Mouse (Mus musculus) T-helper 17 cell (primary cell): Measurements from ENCODE around the gene Cmtm4.
"Not testable (repeated sequence)": the region's sequence is repeated elsewhere in the genome, so short reads cannot be mapped to it uniquely, and the experiment has no call there.

Source experiments
- in situ Hi-C, 2 experiments: fragments of 300-600 bp; cut with MboI, MseI; formaldehyde crosslinking; loops; 1 replicate in 1 of 2; 2 replicates in 1 of 2; pipeline ENCODE4 v1.15.1; 2025; ENCODE audit warnings: high pct_unique_total_duplicates in 2 of 2

Cmtm4 gene

DNA sequence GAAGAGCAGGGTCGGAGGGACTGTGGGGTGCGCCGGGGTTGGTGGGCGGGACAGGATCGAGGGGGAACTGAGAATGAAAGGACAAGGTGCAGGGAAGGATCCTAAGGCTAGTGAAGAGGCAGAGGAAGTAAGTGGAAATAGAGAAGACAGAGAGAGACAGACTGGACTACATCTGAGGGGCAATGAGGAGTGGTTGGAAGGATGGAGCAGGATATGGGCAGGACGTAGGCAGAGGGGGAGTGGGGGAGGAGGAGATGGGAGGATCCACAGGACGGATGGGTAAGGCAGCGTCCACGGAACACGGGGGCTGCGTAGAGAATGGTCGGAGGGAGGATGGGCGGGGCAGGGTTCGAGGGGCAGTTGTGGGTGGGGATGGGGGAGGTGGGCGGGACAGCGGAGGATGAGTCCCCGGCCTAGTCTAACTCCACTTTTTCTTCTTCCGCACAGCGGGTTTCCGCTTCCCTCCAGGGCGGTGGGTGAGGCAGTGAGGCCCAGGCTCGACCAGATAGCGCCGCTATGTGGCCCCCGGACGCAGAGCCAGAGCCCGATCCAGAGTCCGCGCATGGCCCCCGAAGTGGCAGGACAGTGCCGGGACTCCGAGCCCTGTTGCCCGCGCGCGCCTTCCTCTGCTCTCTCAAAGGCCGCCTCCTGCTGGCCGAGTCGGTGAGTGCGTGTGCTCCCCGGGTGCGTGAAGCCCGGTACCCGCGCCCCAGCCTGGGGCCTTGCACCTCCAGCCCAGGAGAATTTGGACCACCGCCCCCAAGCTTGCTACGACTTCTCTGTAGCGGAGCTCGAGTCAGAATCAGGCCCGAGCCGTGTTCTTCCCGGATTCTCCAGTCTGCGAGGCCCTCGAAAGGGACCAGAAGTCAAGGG lies 55.1 kb downstream of the Cmtm4 start:
- in situ Hi-C loops: loop anchor here in 1 of 2 experiments (5.0 to 10.0 kb wide), 3 partner anchors 93 to 234 kb away; partner anchors contain the start of genes Dync1li2 and Tk2

DNA sequence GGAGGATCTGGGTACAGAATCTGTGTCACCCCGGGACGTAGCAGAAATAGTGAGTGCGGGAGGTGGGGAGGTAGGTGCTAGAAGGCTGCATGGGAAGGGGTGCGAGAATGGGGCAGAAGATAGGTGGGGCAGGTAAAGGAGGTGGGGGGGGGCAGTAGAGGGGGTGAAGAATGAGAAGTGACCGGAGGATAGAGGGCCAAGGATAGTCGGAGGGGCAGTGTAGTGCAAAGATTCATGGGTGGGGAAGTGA lies 55.7 kb downstream of the Cmtm4 start:
- in situ Hi-C loops: loop anchor here in 1 of 2 experiments (5.0 to 10.0 kb wide), 3 partner anchors 93 to 235 kb away; partner anchors contain the start of genes Dync1li2 and Tk2

DNA sequence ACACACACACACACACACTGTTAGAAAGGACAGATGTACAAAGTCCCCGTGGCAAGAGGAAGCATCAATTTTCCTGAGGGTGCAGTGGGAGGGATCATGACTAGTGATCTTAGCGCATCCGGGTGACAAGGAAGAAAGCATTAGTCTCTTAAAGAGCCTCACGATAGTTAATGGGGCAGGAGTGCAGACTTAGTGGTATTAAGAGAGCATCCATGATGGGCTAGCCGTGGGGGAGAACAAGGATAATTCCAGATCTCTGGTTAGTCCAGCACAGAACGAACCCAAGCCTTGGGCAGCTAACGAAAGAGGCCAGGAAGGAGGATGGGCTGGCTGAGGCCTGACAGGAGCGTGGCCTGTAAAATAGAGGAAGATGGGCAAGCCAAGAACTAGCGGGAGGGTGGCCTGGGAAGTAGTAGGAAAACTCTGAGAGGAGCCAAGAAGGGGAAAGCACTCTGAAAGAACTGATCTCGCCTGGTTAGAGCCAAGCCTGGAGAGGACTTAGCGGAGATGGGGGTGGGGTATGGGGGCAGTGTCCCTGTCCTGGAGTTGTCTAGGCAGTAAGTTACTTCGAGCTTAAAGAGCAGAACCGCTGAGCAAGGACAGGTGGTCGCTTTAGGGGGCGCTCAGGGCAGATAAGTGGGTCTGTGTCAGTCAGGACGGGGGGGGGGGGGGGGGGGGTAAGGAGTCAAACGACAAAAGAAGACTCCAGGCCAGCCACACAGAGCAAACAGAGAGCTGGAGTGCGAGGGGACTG lies 56.2 kb downstream of the Cmtm4 start, which contains the start of gene Cmtm3:
Gene Cmtm3, plus strand, starts transcription at position 182 of the 754 bp plus-strand sequence.
- in situ Hi-C loops: no loop called here

DNA sequence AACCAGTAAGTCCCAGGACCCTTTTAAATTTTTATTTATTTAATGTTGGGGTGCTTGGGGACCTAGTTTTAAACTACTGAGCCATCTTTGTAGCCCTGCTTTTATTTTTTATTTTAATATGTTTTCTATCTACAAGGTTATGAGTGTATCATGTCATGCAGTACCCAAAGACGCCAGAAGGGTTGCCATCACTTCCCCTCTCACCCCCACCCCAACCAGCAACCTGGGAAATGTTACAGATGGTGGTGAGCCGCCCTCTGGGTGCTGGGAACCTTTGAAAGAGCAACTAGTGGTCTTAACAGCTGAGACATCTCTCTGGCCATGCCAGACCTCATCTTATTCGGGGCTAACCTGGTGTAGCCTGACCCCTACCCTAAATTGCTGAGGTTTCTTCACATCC lies 57.7 kb downstream of the Cmtm4 start:
- in situ Hi-C loops: no loop called here

DNA sequence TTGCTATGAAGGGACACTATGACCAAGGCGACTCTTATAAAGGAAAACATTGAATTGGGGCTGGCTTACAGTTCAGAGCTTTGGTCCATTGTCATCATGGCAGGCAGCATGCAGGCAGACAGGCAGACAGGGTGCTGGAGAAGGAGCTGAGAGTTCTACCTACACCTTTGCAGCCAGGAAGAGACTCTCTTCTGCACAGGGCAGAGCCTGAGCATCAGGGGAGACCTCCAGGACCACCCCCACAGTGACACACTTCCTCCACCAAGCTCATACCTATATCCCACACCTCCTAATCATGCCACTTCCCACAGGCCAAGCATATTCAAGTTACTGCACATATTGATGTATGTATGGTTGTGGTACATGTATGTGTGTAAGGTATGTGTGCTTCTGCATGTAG lies 58.8 kb downstream of the Cmtm4 start:
- in situ Hi-C loops: no loop called here

DNA sequence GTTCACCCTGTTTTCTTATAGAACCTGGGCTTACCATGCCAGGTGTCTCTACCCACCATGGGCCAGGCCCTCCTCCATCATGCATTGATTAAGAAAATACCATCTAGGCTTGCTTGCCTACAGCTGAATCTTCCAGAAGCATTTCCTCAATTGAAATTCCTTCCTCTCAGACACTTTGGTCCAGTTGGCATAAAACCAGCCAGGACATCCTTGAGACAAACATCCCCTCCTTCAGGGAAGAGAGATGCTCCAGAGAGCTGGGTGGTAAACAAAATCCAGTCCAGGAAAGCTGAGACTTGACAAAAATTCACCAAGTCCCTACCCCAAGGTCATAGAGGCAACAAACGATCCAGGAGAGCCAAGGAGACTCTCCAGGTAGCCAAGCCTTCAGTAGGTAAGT lies 61.4 kb downstream of the Cmtm4 start:
- in situ Hi-C loops: no loop called here

DNA sequence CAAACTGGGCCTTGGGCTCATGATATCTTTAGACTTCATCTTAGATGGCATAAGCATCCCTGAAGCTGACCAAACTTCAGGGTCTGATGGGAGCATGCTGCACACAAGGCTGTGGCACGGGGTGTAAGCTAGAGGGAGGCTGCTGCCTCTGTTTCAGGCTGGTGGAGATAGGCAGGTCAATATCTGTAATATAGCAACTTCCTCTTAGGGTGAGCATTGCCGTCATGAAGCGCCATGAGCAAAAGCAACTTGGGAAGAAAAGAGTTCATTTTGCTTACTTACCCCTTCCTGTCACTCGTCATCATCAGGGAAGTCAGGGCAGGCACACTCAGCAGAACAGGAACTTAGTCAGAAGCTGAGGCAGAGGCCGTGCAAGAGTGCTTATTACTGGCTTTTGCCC lies 61.8 kb downstream of the Cmtm4 start:
- in situ Hi-C loops: no loop called here

DNA sequence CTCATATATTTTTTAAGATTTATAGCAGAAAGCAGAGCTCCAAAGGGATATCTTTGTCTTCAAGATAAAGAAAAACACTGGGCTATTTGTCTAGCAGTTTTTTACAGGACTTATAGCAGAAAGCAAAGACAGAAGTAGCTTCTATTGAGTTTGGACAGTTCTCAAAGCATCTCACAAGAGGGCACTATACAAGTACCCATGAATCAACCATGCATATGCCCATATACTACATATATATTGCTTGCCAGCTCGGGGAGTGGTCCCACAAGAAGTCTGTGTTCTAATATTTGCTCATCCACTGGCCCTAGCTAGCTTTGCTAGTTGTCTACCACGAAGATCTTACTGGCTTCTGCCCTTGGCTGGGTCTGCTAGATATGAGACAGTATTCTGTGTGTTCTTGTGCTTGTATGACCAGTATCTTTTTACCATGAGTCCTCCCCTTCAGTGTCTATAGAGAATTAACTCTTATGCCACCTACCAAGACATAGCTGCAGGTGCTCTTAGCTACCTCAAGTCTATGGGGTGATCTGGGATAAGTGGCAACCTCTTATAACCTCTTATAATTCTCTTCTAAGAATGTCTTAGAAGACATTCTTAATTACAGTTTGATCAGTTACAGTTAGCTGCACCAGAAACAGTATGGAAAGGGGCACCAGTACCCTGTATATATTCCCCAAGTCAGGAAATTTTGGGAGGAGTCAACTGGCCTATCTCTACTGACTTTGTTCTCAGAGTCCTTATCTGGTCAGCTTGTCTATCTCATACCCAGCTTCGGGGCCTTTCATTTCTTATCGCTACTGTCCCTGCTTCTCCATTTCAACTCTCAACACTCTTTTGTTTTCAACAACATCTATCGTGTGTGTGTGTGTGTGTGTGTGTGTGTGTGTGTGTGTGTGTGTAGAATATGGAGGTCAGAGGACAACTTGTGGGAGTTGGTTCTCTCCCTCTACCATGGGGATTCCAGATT lies 62.7 kb downstream of the Cmtm4 start:
- in situ Hi-C loops: no loop called here

DNA sequence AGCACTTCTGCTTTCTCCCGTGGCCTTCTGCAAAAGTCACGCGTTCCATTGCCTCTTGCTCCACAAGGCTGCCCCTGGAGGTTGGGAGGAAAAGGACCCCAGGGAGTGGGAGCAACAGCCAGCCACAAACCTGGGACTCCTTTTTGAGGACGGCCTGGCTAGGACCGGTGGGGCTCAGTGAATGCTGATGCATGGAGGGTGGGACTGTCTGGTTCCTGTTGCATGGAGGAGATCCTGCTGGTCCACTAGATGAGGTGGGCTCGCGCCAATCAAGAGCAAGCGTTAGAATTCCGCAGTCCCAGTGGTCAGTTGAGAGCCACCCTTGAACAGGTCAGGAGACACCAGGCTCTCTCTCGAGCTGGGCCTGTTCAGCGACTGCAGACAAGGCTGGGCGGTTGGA lies 73.7 kb downstream of the Cmtm4 start, which contains the start of gene Cmtm2b:
Gene Cmtm2b, plus strand, starts transcription at position 301 of the 400 bp plus-strand sequence.
- in situ Hi-C loops: not testable (repeated sequence)

DNA sequence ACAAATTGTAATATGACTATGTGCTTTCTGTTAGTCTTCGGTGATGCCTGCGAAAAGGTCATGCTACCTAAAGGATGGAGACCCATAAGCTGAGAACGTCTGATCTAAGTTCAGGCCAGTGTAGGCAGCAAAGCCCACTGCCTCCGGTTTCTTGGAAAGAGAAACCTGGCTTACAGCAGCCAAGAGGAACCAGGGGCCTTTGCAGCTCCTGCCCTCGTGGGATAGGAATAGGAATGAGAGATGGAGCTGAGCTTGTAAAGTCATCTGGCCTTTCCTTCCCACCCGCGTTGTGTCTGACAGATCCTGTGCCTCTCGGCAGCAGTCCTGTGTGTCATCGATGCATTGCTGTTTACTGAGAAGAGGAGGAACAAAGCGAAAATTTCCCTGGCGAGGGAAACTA lies 74.3 kb downstream of the Cmtm4 start, which contains the start of gene Gm11020:
Gene Gm11020, plus strand, starts transcription at position 301 of the 400 bp plus-strand sequence.
- in situ Hi-C loops: not testable (repeated sequence)

DNA sequence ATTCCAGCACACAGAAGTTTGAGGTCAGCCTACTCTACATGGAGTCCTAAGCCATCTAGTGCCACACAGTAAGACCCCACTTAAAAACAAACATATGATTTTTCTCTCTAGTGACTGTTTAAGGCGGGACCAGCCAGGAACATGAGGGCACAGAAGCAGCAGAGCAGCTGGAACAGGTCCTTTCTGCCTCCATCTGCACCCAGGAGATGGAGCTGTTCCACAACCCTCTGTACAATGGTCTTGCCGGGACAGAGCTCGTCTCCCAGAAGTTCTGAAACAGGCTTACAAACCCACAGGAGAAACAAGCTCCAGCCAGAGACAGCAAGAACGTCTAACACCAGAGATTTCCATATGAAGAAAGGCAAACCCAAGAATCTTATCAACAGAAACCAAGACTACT lies 82.3 kb downstream of the Cmtm4 start:
- in situ Hi-C loops: no loop called here

DNA sequence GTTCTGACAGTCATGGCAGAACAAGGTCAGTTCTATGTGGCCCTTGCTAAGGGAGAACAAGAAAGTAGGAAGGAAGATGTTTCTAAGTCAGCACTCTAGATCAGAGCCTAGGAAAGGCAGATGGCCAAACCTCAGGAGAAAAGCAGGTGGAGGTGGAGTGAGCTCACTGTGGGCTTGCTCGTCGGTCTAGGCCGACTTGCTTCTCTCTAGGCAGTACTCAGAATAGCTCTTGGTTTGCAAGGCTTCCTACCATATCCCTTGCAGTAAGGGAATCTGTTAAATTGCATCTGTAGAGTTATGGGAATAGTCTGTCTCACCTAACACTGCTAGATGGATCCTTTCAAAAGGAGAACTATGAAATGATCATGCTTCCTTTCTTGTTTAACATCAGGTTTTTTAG lies 83.6 kb downstream of the Cmtm4 start:
- in situ Hi-C loops: not testable (repeated sequence)

DNA sequence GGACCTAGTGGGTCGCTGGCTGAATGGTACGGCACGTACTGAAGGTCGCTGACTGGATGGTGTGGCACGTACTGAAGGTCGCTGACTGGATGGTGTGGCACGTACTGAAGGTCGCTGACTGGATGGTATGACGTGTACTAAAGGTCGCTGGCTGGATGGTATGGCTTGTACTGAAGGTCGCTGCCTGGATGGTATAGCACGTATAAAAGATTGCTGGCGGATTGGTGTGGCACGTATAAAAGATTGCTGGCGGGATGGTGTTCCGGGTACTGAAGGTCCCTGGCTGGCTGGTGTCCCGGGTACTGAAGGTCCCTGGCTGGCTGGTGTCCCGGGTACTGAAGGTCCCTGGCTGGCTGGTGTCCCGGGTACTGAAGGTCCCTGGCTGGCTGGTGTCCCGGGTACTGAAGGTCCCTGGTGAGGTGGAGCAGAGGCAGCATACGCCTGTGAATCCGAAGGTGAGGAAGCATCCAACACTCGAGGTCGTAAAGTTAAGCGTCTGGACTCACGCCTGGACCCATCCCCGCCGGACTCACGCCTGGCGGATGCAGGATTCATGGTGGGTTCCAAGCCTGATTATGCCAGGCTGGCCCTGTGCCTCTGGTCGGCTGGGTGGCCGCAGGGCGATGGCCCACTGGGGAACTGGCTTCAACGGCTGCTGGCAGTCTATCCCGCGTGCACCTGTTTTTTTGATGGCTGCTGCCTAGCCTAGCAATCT lies 86.0 kb downstream of the Cmtm4 start, which contains the start of the genes Gm45711 and Cmtm1:
Gene Gm45711, minus strand, starts transcription at position 641 of the 715 bp plus-strand sequence.
Gene Cmtm1, minus strand, starts transcription at position 705 of the 715 bp plus-strand sequence.
- in situ Hi-C loops: loop anchor here (5.0 kb wide), 1 partner anchor 42 kb away; no protein-coding TSS in a partner anchor

DNA sequence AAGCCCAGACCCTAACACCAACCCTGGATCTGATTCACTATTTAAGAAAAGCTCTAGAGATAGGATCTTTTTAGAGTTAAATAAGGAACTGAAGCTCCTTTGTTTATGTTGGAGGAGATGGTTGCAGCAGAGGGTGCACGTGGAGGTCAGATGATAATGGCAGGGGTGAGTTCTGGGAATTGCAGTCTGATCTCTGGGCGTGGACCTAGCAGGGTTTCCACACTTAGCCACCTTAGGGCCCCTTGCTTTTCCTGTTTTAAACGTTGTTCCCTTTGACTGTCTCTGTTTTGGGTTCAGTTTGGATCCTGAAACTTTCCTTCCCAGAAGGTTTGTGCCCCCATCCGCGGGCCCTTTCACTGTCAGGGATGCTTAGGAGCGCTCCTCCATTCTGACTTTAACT lies 87.3 kb downstream of the Cmtm4 start:
- in situ Hi-C loops: loop anchor here (5.0 kb wide), 1 partner anchor 41 kb away; no protein-coding TSS in a partner anchor

DNA sequence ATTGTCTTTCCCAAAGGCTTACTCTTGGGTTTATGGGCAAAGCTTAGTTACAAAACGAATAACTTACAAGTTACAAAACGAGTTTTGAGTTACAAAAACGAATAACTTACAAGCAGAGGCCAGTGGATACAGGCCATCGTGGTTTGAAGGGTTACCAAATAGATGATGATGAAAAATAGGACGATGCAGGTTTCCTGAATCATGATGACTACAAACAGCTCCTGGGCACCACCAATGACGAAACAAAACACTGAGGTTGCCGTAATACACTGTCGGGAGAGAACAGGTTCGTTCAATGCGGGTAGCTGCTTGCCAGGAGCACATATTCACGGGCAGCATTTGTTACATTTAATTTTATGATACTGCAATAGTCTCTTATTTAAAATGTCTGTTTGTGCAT lies 90.6 kb downstream of the Cmtm4 start:
- in situ Hi-C loops: loop anchor here (5.0 kb wide), 1 partner anchor 38 kb away; no protein-coding TSS in a partner anchor

DNA sequence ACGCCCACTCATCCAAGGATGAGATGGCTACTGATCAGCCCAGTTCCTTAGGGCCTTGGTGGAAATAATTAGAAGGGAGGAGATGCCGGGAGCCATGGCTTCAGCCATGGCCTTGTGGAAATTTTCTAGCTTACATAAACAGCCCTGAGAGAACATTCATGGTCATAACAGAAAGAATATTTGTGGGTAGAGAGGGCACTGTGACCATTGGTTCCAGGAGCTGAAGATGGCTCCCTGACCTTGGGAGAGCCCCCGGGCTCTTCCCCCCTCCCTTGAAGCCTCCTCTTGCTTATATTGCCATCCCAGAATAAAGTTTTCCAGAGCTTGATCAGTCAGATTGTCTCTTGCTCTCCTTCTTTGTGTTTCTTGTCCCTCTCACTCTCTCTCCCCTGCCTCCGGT lies 93.1 kb downstream of the Cmtm4 start:
- in situ Hi-C loops: not testable (repeated sequence)

DNA sequence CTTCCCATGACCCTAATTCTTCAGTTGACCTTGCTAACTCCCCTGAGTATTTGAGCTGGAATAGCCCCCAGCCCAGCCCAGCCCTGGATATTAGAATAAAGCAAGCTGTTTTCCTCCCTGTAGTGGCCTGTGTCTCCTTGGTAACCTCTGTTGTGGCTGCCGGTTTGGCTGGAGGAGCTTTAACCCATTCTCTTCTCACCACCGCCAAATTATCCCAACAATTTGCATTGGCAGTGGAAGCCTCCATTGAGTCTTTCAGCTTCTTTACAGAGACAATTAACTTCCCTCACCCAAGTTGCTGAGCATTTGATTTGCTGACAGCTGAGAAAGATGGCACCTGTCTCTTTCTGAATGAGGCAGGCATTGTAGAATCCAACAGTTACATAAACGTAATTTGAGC lies 94.0 kb downstream of the Cmtm4 start:
- in situ Hi-C loops: not testable (repeated sequence)
